Mouse (Mus musculus) kidney, adult 2 months (tissue): ENCODE data around the gene D17Wsu92e.

Experiments used
- CTCF ChIP-seq: fragments of 200-500 bp; conservative IDR thresholded peaks from 2 replicates; pipeline ENCODE4 v1.5.1; 2011; ENCODE audit warnings: low read depth, mild to moderate bottlenecking, control low read depth, low read length, moderate library complexity, mixed read lengths; ENCODE audit not compliant: insufficient read depth, insufficient read length
- POLR2A ChIP-seq: fragments of 200-500 bp; IDR thresholded peaks from one replicate; pipeline ENCODE4 v1.6.1; 2011; ENCODE audit warnings: low read depth, low read length, control low read depth

GRCm38 (mm10) chr17:27707954-27708661 is 112.3 kb downstream of the D17Wsu92e start:
- 0 out of 2 replicates have a peak, but pooled peaks have one; percentile 5 for TF ChIP-seq CTCF
- no peak for TF ChIP-seq POLR2A
